Mouse (Mus musculus): ENCODE measurements around the gene Akap12. TPM values are rescaled to one million over a fixed set of nuclear protein-coding genes. Genes with fewer than 3 reads are reported as not detected.

The Akap12 gene
- 23.1 and 25.5 TPM in 2 replicates for polyA plus RNA-seq (2015; fragmentation: Nextera tagmentation; extraction: Ambion mirVana)

DNA sequence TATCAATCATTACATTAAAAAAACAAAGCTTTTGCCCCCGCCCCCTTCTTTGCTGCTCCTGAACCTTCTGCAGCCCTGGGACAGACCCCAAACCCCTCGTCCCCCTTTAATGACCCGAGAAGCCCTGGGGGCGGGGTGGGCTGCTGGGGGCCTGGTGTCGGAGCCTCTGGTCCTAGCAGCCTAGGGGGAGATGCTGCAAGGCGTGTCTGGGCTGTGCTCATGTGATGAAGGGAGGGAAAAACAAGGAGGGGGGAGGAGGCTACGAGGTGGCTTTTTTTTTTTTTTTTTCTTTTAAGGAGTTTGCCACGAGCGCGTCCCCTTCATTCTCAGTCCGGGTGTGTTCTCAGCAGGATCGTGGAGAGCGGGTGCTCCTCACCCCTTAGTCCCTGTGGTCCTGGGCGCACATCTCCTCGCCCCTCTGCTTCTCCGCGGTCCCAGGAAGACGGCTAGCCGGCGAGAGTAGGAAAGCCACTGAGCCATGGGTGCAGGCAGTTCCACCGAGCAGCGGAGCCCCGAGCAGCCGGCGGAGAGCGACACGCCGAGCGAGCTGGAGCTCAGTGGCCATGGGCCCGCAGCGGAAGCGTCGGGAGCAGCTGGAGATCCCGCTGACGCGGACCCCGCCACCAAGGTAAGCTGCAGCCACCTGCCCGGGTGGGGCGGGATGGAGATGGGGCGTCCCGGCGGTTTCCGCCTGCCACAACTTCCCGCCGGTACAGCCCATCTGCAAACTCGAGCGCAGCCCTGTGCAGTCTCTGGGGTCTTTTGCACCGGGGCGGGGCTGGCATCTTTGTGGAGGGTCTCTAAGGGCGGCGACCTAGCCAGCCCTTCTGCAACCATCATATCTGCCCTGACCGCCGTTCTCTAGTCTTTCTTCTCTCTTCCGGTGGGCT, at the start of gene Akap12:
TSS of gene Akap12 (plus strand) at position 340 of the 890 bp plus-strand sequence.
- H3K27ac ChIP-seq (replicated peaks) = peak within 1 kb of the TSS; percentile 84
- no peaks in the 10 kb centered on the region for H3K9me3 ChIP-seq (ENCODE audit: control insufficient read depth, low read length)
- WGBS = 1% methylated on average over 45 of the region's 54 CpGs
- no peaks in the 10 kb centered on the region for H3K4me1 ChIP-seq (replicated peaks; ENCODE audit: control insufficient read depth, insufficient read depth)
- no peak for TF ChIP-seq CTCF (IDR thresholded peaks at IDR 0.05; ENCODE audit: low read depth)
- TF ChIP-seq EP300 (optimal IDR thresholded peaks at IDR 0.05) = no peak
- H3K4me2 ChIP-seq (replicated peaks; ENCODE audit: low read depth) = peak within 1 kb of the TSS; percentile 91
- H3K36me3 ChIP-seq (ENCODE audit: control insufficient read depth, insufficient read depth, low read length) = no peaks in the 10 kb centered on the region
- peak; percentile 43 for DNase-seq (ENCODE audit: low spot score)
- H3K27me3 ChIP-seq (ENCODE audit: control insufficient read depth, insufficient read depth, low read length) = no peaks in the 10 kb centered on the region
- H3K9ac ChIP-seq (ENCODE audit: low read length) = peak within 1 kb of the TSS; percentile 72
- peak within 1 kb of the TSS; percentile 70 for H3K4me3 ChIP-seq (ENCODE audit: low read depth, low read length)
- peak; percentile 61 for ATAC-seq (ENCODE audit: low FRiP score, low TSS enrichment)

DNA sequence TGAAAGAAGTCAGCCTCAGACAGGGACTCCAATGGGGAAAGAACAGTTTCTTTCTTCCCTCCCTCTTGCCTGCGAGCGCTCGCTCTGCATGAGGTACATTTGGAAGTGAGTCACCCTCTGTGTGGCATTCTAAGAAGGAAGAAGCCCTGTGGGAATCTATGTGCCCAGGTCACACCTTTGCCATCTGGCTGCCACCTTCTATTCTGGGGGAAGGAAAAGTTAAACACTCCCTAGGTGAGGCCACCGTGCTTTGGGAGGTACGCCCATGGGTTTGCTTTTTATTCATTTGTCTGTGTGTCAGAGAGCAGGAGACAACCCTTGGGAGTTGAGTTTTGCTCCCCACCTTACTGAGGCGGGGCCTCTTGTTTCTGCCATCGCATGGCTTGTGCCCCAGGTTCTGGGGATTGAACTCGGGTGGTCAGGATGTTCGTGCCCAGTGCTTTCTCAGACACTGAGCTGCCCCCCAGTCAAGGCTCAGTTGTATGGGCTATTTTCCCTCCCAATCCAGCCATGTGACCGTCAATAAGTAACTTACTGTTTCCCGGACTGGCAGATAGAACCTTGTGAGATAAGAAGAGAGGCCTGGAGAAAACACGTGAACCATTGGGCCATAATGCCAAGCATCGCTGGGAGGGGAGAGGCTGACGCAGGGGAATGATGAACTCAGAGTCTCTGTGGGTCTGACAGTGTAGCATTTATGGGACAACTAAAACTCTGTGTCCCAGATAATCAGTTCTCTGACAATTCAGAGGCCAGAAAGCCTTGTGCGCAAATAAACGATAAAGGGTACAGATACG, 35.4 kb upstream of the Akap12 start:
- peak; percentile 23 for DNase-seq (ENCODE audit: low spot score)
- no peaks in the 10 kb centered on the region for H3K36me3 ChIP-seq (ENCODE audit: control insufficient read depth, insufficient read depth, low read length)
- H3K4me3 ChIP-seq (ENCODE audit: low read depth, low read length) = no peak overlapping the region
- no peak overlapping the region for H3K9ac ChIP-seq (ENCODE audit: low read length)
- TF ChIP-seq EP300 (optimal IDR thresholded peaks at IDR 0.05) (no peak), CTCF (IDR thresholded peaks at IDR 0.05; ENCODE audit: low read depth) (no peak)
- H3K27ac ChIP-seq (replicated peaks) = no peak overlapping the region
- H3K4me2 ChIP-seq (replicated peaks; ENCODE audit: low read depth) = no peak overlapping the region
- H3K27me3 ChIP-seq (ENCODE audit: control insufficient read depth, insufficient read depth, low read length) = no peaks in the 10 kb centered on the region
- ATAC-seq (ENCODE audit: low FRiP score, low TSS enrichment) = peak; percentile 71
- H3K4me1 ChIP-seq (replicated peaks; ENCODE audit: control insufficient read depth, insufficient read depth) = no peaks in the 10 kb centered on the region
- H3K9me3 ChIP-seq (ENCODE audit: control insufficient read depth, low read length) = no peaks in the 10 kb centered on the region
- 66% methylated on average over 17 of the region's 17 CpGs for WGBS

DNA sequence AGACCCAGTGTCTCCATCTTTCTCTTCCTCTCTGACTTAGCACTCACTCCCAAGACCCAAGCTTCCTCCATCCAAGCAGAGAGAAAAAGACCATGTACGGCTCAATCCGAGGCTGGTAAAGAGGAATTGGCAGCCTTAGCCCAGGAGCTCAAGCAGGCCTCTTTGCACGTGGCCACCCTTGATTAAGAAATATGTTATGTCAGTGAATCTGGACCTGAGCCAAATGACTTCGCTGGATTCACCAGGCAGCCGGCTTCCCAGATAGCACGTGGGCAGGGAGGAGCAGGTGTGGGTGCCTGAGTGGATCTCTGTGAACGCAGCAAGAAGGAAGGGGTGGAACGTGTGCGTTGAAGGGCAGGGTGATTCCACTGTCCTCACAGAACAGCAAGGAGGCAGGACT, 33.1 kb upstream of the Akap12 start:
- 21% methylated on average over 9 of the region's 9 CpGs for WGBS
- no peak overlapping the region for H3K9ac ChIP-seq (ENCODE audit: low read length)

DNA sequence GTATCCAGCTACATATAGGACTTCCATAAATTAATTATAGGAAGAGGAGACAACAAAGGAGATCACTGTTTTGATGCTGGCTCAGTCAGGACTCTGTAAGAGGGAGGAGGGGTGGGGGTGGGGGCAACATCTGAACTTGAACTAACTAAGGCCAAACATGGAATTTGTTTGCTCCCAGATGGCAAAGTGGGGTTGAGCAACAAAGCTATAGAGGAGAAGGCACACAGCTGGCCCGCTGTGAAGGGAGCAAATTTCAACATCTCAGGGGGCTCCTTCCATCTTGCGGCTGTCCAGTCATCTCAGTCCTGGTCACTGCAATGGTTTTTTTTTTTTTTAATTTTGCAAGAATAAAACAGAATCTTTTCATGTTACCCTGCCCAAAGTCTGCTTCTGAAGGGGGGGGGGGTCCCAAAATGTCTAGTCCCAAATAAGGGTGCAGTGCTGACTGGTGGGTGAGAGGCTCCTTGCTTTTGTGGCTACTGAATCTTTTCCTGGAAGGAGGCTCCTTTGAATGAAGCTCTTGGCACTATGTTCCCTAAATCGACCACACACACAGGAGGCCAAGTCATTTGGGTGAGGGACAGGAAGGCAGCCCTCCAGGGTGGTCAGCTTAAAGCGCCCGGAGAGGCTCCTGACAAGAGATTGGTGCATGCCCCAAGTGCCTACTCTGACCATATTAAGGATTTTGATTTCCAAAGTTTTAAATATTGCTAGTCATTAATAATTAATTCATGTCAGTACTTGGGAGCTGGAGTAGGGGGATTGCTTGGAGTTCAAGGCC, 26.2 kb upstream of the Akap12 start:
- TF ChIP-seq CTCF (IDR thresholded peaks at IDR 0.05; ENCODE audit: low read depth) (no peak), EP300 (optimal IDR thresholded peaks at IDR 0.05) (no peak)
- Histone ChIP-seq H3K36me3 (ENCODE audit: control insufficient read depth, insufficient read depth, low read length) (no peaks in the 10 kb centered on the region), H3K27ac (replicated peaks) (no peak overlapping the region), H3K27me3 (ENCODE audit: control insufficient read depth, insufficient read depth, low read length) (no peaks in the 10 kb centered on the region), H3K4me3 (ENCODE audit: low read depth, low read length) (no peak overlapping the region), H3K4me1 (replicated peaks; ENCODE audit: control insufficient read depth, insufficient read depth) (no peaks in the 10 kb centered on the region), H3K9me3 (ENCODE audit: control insufficient read depth, low read length) (no peaks in the 10 kb centered on the region), H3K4me2 (replicated peaks; ENCODE audit: low read depth) (no peak overlapping the region), H3K9ac (ENCODE audit: low read length) (no peak overlapping the region)
- ATAC-seq (ENCODE audit: low FRiP score, low TSS enrichment) = peak; percentile 24; the same call in 1 of the 2 replicates
- no peak for DNase-seq (ENCODE audit: low spot score)
- 54% methylated on average over 5 of the region's 5 CpGs for WGBS

More for the DNA sequence above, 33.1 kb upstream of the Akap12 start:
- peak; percentile 44 for DNase-seq (ENCODE audit: low spot score)
- no peaks in the 10 kb centered on the region for H3K27me3 ChIP-seq (ENCODE audit: control insufficient read depth, insufficient read depth, low read length)
- no peak overlapping the region for H3K4me2 ChIP-seq (replicated peaks; ENCODE audit: low read depth)
- no peaks in the 10 kb centered on the region for H3K4me1 ChIP-seq (replicated peaks; ENCODE audit: control insufficient read depth, insufficient read depth)
- peak; percentile 71 for ATAC-seq (ENCODE audit: low FRiP score, low TSS enrichment)
- H3K27ac ChIP-seq (replicated peaks) = no peak overlapping the region
- H3K4me3 ChIP-seq (ENCODE audit: low read depth, low read length) = no peak overlapping the region
- H3K9me3 ChIP-seq (ENCODE audit: control insufficient read depth, low read length) = no peaks in the 10 kb centered on the region
- TF ChIP-seq CTCF (IDR thresholded peaks at IDR 0.05; ENCODE audit: low read depth) (no peak), EP300 (optimal IDR thresholded peaks at IDR 0.05) (no peak)
- H3K36me3 ChIP-seq (ENCODE audit: control insufficient read depth, insufficient read depth, low read length) = no peaks in the 10 kb centered on the region

DNA sequence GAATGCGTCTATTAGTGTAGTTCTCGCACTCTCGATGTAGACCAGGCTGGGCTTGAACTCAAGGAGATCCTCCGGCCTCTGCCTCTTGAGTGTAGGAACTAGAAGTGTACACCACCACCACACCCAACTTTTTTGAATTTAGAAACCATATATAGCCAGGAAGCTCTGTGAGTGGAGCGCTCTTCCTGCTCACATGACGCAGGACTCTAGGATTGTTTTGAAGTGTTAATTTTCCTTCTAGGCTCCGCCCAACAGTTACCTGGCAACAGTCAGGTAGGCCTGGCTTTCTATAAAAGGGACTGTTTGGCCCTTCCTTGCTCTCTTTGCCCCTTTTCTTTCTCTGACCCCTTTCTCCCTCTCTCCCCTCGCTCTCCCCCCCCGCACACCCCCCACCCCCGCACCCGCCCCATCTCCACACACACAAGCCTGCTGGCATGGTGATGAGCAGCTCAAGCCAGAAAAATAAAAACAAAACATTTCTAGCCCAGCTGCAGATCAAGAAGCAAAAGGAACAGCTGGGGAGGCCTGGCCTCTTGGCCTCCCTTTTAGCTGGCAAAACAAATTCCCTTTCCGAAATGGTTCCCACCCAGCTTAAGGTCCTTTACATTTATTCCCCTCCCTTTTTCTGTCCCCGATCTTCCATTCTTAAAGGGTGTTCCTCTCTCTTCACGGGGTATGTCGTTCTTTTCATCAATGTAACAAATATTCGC, 22.4 kb upstream of the Akap12 start:
- TF ChIP-seq EP300 (optimal IDR thresholded peaks at IDR 0.05) = no peak
- Histone ChIP-seq H3K27ac (replicated peaks) (no peak overlapping the region), H3K4me3 (ENCODE audit: low read depth, low read length) (no peak overlapping the region), H3K27me3 (ENCODE audit: control insufficient read depth, insufficient read depth, low read length) (no peaks in the 10 kb centered on the region), H3K4me2 (replicated peaks; ENCODE audit: low read depth) (no peak overlapping the region), H3K9me3 (ENCODE audit: control insufficient read depth, low read length) (no peaks in the 10 kb centered on the region), H3K9ac (ENCODE audit: low read length) (no peak overlapping the region), H3K36me3 (ENCODE audit: control insufficient read depth, insufficient read depth, low read length) (no peaks in the 10 kb centered on the region), H3K4me1 (replicated peaks; ENCODE audit: control insufficient read depth, insufficient read depth) (no peaks in the 10 kb centered on the region)
- DNase-seq (ENCODE audit: low spot score) (no peak), ATAC-seq (ENCODE audit: low FRiP score, low TSS enrichment) (peak; percentile 41)
- 71% methylated on average over 16 of the region's 16 CpGs for WGBS

Data from stomach, postnatal 0 days (tissue).